8 mouse cellular contexts compared by ENCODE assay signal in the genomic region with DNA sequence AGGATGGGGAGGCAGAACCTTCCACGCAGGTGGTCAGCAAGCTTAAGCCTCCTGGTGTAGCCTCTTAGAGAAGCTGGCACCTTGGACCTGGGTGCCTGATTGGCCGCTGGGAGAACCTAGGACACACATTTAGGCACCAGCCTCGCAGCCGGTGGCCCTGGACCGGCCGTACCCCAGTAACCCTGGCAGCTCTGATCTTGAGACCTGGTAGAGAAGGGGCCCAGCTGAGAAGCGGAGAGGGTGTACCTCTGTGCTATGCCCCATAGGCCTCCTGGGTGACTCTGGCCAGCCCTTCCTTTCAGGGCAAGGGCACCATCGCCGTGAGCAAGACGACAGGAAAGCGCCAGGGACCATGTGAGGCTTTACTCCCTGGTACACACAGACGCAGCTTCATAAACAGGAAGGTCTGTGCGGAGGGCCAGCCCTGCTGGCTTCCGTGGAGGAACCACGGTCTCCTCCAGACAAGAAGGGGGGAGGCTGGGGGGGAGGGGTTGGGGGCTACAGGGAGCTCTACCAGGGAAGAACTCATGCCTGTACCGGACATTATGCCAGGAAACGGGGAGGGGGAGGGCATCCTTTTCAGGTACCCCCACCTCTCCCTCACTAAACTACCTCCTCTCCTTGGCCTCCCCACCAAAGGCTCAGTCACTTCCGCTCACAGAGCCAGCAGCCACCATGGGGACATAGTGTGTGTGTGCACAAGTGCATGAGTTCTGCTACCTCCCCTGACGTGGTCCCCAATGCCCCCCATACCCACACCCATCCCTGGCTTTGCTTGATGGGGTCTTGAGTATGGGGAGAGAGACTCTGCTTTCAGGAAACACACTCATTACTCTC. TPM values are rescaled to one million over a fixed set of nuclear protein-coding genes. Genes with fewer than 3 reads are reported as not detected.
DNase-seq lines count a peak whose midpoint lies in the region; ATAC-seq and TF ChIP-seq lines count a peak whose summit lies in the region.

No protein-coding gene starts in this region.

- H3K27me3 ChIP-seq in testis, adult 2 months (ENCODE audit: control insufficient read depth, insufficient read depth, low read length): no peaks in the 10 kb centered on the region
- H3K27me3 ChIP-seq in heart, embryonic 12.5 days (replicated peaks): peaks cover 15% of the 10 kb centered on the region
- H3K27me3 ChIP-seq in kidney, embryonic 14.5 days (ENCODE audit: control insufficient read depth, insufficient read depth, low read length): no peaks in the 10 kb centered on the region

- peak overlapping the region; percentile 59 for H3K4me2 ChIP-seq in heart, embryonic 12.5 days
- H3K4me2 ChIP-seq in kidney, embryonic 14.5 days (replicated peaks; ENCODE audit: low read depth, low read length): peak overlapping the region; percentile 33

- no peak for TF ChIP-seq CTCF in testis, adult 2 months (IDR thresholded peaks at IDR 0.05; ENCODE audit: control insufficient read depth, insufficient read depth, insufficient replicate concordance, low read depth, low read length)

- no peak for TF ChIP-seq POLR2A in testis, adult 2 months (IDR thresholded peaks at IDR 0.05; ENCODE audit: control insufficient read depth, low read depth, low read length)

- 57% methylated on average over 19 of the region's 19 CpGs for WGBS in heart, embryonic 12.5 days
- WGBS in kidney, embryonic 14.5 days: 58% methylated on average over 17 of the region's 19 CpGs

- peak; percentile 37 for ATAC-seq in heart, embryonic 12.5 days (ENCODE audit: insufficient number of reproducible peaks, low FRiP score)
- ATAC-seq in kidney, embryonic 14.5 days (ENCODE audit: low FRiP score, low TSS enrichment): 0 out of 2 replicates have a peak, but pooled peaks have one; percentile 10

- H3K9me3 ChIP-seq in heart, embryonic 12.5 days (replicated peaks): peaks cover 13% of the 10 kb centered on the region
- H3K9me3 ChIP-seq in kidney, embryonic 14.5 days (ENCODE audit: control insufficient read depth, low read length): peaks cover 8% of the 10 kb centered on the region; the same call in 1 of the 2 replicates

- H3K36me3 ChIP-seq in testis, adult 2 months (ENCODE audit: control insufficient read depth, insufficient read depth, low read length): no peaks in the 10 kb centered on the region
- H3K36me3 ChIP-seq in heart, embryonic 12.5 days: peaks cover 17% of the 10 kb centered on the region
- peaks cover 12% of the 10 kb centered on the region for H3K36me3 ChIP-seq in kidney, embryonic 14.5 days (ENCODE audit: control insufficient read depth, insufficient read depth, low read length)

- H3K4me3 ChIP-seq in testis, adult 2 months (ENCODE audit: control insufficient read depth, low read depth, low read length): no peak overlapping the region
- H3K4me3 ChIP-seq in heart, embryonic 12.5 days: peak overlapping the region; percentile 31; the same call in 1 of the 2 replicates
- H3K4me3 ChIP-seq in kidney, embryonic 14.5 days (ENCODE audit: low read length): peak overlapping the region; percentile 25; the same call in 1 of the 2 replicates

- peak overlapping the region; percentile 23; the same call in 1 of the 2 replicates for H3K27ac ChIP-seq in testis, adult 2 months (ENCODE audit: control insufficient read depth, insufficient read depth, low read depth, low read length)
- peak overlapping the region; percentile 52 for H3K27ac ChIP-seq in heart, embryonic 12.5 days (ENCODE audit: poor library complexity, severe bottlenecking)
- H3K27ac ChIP-seq in kidney, embryonic 14.5 days (ENCODE audit: low read depth, low read length): peak overlapping the region; percentile 65; the same call in 1 of the 2 replicates

- DNase-seq in testis, postnatal 14 days (ENCODE audit: low spot score): no peak
- peak; percentile 76 for DNase-seq in lung, postnatal 10 days
- DNase-seq in spleen, postnatal 10 days (ENCODE audit: low spot score in 2 of 2): peak; percentile 31 to 55
- DNase-seq in right cerebral cortex, adult 18-20 months: no peak
- no peak for DNase-seq in gastrocnemius, adult 8-10 months (ENCODE audit: low spot score in 2 of 2)

- no peaks in the 10 kb centered on the region for H3K4me1 ChIP-seq in testis, adult 2 months (ENCODE audit: control insufficient read depth, insufficient read depth, low read length)
- peaks cover 17% of the 10 kb centered on the region for H3K4me1 ChIP-seq in heart, embryonic 12.5 days (replicated peaks)
- H3K4me1 ChIP-seq in kidney, embryonic 14.5 days (ENCODE audit: control insufficient read depth, insufficient read depth, low read length): peaks cover 10% of the 10 kb centered on the region

- H3K9ac ChIP-seq in heart, embryonic 12.5 days: 0 out of 2 replicates have a peak overlapping the region, but pooled peaks have one; percentile 57
- peak overlapping the region; percentile 44; the same call in 1 of the 2 replicates for H3K9ac ChIP-seq in kidney, embryonic 14.5 days (ENCODE audit: low read depth, low read length)

RNA-seq across cellular contexts. Expression of a gene that starts 1.5 kb away (rescaled TPM):
- 0.75 and 0.97 TPM in 2 replicates for polyA plus RNA-seq in testis, adult 2 months (2012; rRNA removed)
- polyA plus RNA-seq in heart, embryonic 12.5 days (2016; fragmentation: Nextera tagmentation; extraction: Ambion mirVana): 7.3 and 7.9 TPM in 2 replicates
- 12.4 and 15.4 TPM in 2 replicates for polyA plus RNA-seq in kidney, embryonic 14.5 days (2014; fragmentation: Nextera tagmentation; extraction: Ambion mirVana)
- total RNA-seq in gastrocnemius, adult 8-10 months (2022): 1 to 10 TPM; 2.3 to 3.6 (median 2.7) TPM

RNA-seq across cellular contexts. Expression of a gene that starts 31.1 kb away (rescaled TPM):
- polyA plus RNA-seq in testis, adult 2 months (2012; rRNA removed): 5.0 and 5.9 TPM in 2 replicates
- 6.1 and 7.5 TPM in 2 replicates for polyA plus RNA-seq in heart, embryonic 12.5 days (2016; fragmentation: Nextera tagmentation; extraction: Ambion mirVana)
- polyA plus RNA-seq in kidney, embryonic 14.5 days (2014; fragmentation: Nextera tagmentation; extraction: Ambion mirVana): 6.1 and 10.2 TPM in 2 replicates
- 1 to 10 TPM; 3.4 to 6.0 (median 4.4) TPM for total RNA-seq in gastrocnemius, adult 8-10 months (2022)

RNA-seq across cellular contexts. Expression of a gene that starts 53.2 kb away (rescaled TPM):
- 6.7 and 6.9 TPM in 2 replicates for polyA plus RNA-seq in testis, adult 2 months (2012; rRNA removed)
- not detected in 2 replicates for polyA plus RNA-seq in heart, embryonic 12.5 days (2016; fragmentation: Nextera tagmentation; extraction: Ambion mirVana)
- polyA plus RNA-seq in kidney, embryonic 14.5 days (2014; fragmentation: Nextera tagmentation; extraction: Ambion mirVana): 0.03 TPM in 2 replicates
- under 1 TPM in 3 of 4 experiments, not detected in 1; 0.05 to 0.11 (median 0.07) TPM for total RNA-seq in gastrocnemius, adult 8-10 months (2022)

Comparison
In these comparisons a context has a peak if more than half of its experiments do, and no peak if none do; other contexts are left out.
1. DNase-seq: peak in lung, postnatal 10 days (single experiment) and spleen, postnatal 10 days (2 of 2); none in testis, postnatal 14 days (single experiment), right cerebral cortex, adult 18-20 months (single experiment) and gastrocnemius, adult 8-10 months (0 of 2).
2. Peak in every context shown above with its lines, with median percentiles within 50 percentile points of each other: H3K27ac ChIP-seq.